Mouse (Mus musculus) gastrocnemius, postnatal 10 days (tissue): Measurements from ENCODE around the gene Bhlhb9. TPM values are rescaled to one million over a fixed set of nuclear protein-coding genes. Genes with fewer than 3 reads are reported as not detected.
"Not testable (repeated sequence)": the region's sequence is repeated elsewhere in the genome, so short reads cannot be mapped to it uniquely, and the experiment has no call there.

Experiments
- DNase-seq: peaks from one replicate; pipeline ENCODE4 v3.0.0; 2021; ENCODE audit warnings: mixed read lengths
- long read RNA-seq, 2 experiments: library from polyadenylated mRNA; stranded (forward); transcript quantifications; one replicate each; pipeline ENCODE4 v2.0.0; 2021
- total RNA-seq, 2 experiments: library from RNA; stranded (reverse); gene quantifications; 2 replicates each; pipeline ENCODE4 v1.2.3; 2021

Gene Bhlhb9
- total RNA-seq, result 10 to 100 TPM; 18.7 to 21.9 TPM
- long read RNA-seq, experiment 1, transcript Bhlhb9-204 (5 exons, 2,812 nt), result major isoform, 32 of 48 reads
- long read RNA-seq, experiment 1, partial matches to known transcripts, result 3 of 48 reads
- long read RNA-seq, experiment 1, other reads (novel, unspliced or antisense), result 9 of 48 reads
- long read RNA-seq, experiment 2, transcript Bhlhb9-201 (5 exons, 2,823 nt), result minor isoform, 5 of 37 reads
- long read RNA-seq, experiment 2, transcript Bhlhb9-204 (5 exons, 2,812 nt), result major isoform, 28 of 37 reads
- long read RNA-seq, experiment 2, partial matches to known transcripts, result 0 of 37 reads
- long read RNA-seq, experiment 2, other reads (novel, unspliced or antisense), result 4 of 37 reads

DNA sequence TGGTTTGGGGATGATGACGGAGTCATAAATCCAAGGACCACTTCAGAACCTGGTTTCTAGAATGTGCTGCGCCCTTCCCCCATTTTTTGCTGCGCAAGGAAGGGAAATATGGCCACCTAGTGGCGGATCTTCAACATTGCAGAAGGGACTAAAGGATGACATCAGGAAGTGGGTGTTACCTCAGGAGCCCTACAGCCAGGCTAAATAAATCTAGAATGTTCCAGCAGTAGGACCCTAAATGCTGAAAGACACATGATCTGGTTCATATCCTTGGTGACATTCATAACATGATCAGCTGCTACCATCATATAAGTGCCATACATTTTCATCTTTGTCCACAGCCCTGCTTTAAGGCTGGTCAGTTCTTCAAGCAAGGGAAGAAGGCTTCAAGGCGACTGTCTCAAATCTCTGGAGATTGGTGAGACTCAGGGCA lies at the start of gene Bhlhb9:
TSS of gene Bhlhb9 (plus strand) at position 383 of the 433 bp plus-strand sequence.
- peak; percentile 23 for DNase-seq

DNA sequence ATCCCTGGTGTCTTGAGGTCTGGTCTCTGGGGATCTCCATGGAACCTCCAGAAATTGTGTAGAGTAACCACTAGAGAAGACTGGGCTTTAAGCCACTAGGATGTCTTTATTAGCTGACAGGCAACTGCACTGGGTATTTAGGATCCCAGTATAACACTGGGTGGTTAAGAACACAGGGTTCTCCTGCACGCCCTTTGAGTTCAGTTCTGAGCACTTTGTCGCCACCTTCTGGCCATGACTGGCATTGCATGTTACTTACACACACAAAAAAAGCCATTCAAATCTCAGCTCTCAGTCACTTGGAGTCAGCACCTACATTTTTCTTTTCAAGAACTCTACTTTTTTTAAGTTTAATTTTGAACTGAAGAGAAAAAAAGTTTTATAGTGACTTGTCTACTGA lies 44.6 kb upstream of the Bhlhb9 start:
- DNase-seq, result peak; percentile 72

DNA sequence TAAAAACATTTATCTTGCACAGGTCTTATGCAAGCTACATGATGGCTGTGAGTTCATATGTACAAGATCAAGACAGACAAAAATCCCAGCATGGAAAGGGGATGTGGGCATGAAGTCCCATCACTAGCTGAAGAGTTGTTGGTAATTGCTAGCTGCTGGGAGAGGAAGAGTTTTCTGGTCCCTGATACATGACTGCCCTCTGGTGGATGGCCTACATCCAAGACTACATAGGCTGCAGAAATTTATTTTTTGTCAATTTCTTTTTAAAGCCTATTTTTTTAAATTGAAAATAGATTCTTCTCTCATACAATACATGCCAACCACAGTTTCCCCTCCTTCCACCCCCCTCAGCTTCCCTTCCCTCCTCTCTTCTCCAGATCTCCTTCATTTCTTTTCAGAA lies 35.7 kb upstream of the Bhlhb9 start:
- DNase-seq, result peak; percentile 21

DNA sequence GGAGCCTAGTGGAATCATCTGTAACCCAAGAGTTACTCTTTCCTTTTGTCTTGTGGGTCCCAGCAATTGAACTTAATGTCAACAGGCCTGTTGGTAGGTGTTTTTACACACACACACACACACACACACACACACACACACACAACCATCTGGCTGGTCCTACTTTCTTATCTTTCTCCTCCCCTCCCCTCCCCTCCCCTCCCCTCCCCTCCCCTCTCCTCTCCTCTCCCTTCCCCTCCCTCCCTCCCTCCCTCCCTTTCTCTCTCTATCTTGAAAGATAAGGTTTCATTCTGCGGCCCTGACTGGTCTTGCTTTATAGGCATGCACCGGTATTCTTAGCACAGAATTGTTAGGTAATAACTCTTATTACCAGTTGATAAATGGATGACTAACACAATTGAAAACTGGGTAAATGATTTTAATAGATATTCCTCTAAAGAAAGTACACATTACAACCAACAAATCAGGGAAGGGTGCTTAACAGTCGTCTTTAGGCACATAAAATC lies 29.3 kb upstream of the Bhlhb9 start:
- DNase-seq, result no peak

DNA sequence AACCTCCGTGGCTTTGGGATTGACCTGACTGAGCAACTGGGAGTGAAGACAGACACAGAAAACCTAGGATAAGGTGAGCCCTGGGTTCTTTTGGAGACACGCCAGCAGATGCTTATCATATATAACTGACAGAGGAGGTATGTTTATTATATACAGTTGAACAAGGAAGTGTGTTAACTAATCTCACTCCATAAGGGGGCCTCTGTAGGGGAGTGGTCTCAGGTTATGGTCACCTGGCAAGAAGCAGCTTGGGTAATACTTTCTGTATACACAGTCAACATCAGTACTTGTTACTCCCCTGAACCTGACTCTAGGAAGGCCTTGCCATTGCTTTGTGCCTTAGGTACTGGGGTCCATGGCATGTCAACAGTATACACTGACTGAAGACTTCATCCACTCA lies 28.8 kb upstream of the Bhlhb9 start:
- DNase-seq, result no peak

DNA sequence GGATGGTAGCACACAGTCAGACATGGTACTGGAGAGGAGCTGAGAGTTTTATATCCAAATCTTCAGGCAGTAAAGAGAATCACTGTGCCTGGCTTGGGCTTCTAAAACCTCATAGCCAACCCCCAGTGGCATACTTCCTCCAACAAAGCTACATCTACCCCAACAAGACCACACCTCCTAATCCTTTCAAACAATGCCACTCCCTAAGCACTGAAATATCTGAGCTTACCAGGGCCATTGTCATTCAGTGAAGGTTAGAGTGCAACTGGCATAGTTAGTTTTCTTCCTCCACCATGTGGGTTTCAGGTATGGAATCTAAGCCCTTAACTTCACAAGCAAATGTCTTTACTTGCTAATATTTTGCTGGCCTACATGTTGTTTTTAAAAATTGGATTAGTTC lies 5.9 kb upstream of the Bhlhb9 start:
- no peak for DNase-seq

DNA sequence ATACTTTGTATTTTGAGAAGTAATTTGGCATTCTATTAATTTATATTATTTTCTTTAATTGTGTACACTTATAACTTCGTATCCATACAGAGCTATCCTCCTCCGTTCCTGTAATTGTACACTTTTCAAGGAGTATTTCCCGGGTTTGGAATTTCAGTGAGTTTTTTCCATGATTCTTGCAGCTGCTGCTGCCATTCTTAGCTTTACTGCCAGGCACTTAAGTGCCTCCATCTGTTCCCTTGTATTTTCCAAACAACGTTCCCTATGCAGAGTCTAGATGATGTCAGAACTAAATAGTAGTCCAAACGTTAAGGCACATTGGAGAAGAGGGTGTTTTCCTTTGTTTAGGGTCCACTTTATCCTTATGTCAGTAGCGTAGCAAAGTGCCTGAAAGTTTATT lies 5.1 kb upstream of the Bhlhb9 start:
- DNase-seq, result no peak

DNA sequence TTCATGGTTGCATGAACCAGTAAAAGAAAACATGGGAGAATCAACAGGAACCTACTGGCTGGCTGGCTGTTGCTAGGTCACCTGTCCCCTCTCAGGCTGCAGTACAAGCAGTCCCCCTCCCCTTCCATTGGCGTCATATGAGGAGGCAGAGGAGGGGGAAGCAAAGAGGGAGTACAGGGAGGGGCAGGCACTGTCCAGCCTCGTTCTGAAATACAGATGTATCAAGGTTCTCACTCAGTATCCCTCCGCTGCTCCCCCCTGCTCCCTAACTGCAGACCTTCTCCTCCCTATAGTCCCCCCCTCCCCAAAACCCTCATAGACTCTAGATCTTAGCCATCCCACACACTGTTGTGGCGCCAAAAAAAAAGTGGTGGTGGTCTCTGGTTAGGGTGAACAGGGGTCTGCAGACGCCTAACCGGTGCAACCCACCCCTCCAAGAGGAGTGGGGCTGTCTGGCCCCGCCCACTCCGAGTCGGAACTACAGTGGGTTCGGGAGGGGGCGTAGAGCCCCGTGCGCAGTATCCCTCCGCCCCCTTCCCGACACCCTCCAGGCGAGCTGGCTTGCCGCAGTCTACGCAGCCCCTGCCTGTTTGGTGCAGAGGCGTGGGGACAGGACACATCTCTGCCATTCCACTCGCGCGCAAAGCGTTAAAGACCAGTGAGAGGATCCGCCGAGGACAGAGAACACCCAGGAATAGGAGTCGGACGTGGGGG lies 1.6 kb upstream of the Bhlhb9 start:
- peak; percentile 27 for DNase-seq

DNA sequence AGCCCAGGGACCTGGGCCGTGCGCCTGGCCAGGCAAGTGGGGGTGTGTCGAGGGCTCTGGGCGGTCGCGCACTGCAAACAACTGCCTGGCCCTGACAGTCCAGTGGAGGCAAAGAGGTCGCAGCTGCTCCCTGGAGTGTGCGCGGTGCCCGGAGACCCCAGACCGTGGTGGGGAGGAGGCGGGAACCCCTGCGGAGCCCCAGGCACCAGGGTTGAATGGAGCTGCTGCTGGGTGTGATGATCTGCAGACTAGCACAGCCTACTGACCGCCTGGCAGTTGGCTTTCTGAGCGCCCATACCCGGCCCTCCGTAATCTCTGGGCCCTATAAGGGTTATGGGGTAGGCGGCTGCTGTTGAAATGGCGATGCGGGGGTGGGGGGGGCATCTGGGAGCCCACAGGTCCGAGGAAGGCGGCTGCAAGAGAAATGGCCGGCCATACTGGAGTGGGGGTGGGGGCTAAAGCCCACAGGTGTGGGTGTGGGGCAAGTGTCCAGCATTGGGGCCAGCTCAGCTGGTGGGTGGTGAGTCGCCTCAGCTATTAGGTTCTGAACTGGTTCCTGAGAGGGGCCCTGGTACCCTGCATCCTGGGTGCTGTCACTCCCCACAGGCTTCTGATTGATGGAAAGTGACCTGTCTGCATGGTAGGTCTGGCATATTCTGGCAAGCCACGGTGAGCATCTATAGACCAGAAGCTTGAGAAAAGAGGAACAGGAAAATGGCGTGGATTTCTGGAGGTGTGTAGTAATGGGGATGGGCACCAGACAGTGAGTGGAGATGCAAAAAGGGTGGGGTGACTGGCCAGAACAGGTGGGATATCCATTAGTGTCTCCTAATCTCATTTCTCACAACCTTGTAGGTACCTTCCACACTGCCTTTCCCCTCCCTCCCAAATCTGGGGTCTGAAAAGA lies 836 bp upstream of the Bhlhb9 start:
- DNase-seq, result not testable (repeated sequence)

DNA sequence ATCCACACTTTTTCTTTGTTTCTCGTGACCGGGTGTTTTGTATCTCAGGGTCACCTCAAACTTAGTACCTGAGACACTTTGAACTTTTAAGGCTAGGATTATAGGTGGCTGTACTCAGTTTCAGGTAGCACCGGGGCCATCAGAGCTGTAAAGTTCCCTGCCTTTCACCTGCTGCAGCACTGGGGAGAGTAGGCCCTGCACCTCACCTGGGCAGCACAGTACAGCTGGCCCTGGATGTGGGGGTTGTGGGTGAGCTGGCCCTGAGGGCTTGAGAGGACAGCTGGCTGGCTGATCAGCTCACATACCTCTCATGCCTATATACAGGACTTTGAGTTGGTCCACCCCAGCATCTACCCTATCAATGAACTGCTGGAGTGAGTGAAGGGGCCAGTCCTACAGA lies 6.8 kb downstream of the Bhlhb9 start:
- no peak for DNase-seq

DNA sequence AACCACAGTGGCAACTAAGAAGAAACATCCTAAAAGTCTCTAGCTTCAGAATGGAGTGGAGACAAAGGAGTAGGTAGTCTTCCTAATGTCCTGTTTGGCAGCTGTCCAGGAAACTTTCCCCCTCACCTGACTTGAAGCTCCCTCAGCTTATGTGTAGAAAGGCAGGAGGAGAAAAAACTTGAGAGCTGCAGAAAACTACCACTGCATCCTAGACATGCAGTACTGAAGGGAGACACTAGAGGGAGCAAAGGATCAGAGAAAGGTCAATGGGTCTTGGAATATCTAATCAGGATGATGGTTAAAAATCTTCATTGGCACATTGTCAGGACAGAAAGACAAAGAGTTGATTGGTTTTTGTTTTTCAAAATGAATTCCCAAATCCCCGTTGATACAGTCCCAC lies 8.4 kb downstream of the Bhlhb9 start:
- DNase-seq, result peak; percentile 11

DNA sequence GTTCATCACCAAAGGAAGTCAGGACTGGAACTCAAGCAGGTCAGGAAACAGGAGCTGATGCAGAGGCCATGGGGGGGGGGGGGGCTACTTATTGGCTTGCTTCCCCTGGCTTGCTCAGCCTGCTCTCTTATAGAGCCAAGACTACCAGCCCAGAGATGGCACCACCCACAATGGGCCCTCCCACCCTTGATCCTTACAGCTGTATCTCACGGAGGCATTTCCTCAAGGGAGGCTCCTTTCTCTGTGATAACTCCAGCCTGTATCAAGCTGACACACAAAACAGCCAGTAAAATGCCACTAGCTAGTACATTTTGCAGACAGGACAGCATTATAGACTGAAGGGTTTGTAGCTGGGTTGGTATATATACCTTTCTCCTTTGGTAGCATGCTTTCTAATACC lies 38.5 kb downstream of the Bhlhb9 start:
- DNase-seq, result not testable (repeated sequence)

DNA sequence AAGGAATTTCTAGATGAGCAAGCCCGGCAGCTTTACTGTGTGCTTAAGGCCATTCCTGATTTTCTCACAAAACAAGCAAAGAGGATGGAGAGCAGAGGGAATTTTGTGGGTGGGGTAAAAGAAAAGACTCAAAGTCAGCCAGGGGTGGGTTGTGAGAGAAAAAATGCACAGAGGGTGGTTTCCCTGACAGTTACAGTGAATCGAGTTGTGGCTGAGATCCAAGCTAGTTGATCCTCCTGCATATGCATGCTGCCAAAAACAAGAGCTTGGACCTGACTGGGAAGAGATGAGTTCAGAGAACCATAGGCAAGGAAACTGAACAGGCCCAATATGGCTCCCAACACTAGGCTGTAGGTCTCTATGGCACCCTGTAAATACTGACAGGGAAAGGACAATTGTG lies 40.5 kb downstream of the Bhlhb9 start:
- no peak for DNase-seq

DNA sequence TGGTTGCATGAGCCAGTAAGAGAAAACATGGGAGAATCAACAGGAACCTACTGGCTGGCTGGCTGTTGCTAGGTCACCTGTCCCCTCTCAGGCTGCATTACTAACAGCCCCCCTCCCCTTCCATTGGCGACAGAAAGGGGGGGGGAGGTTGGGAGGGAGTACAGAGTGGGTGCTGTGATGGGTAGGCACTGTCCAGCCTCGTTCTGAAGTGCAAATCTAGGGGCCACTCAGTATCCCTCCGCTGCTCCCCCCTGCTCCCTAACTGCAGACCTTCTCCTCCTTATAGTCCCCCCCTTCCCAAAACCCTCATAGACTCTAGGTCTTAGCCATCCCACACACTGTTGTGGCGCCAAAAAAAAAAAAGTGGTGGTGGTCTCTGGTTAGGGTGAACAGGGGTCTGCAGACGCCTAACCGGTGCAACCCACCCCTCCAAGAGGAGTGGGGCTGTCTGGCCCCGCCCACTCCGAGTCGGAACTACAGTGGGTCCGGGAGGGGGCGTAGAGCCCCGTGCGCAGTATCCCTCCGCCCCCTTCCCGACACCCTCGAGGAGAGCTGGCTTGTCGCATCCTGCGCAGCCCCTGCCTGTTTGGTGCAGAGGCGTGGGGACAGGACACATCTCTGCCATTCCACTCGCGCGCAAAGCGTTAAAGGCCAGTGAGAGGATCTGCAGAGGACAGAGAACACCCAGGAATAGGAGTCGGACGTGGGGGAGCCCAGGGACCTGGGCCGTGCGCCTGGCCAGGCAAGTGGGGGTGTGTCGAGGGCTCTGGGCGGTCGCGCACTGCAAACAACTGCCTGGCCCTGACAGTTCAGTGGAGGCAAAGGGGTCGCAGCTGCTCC lies 41.3 kb downstream of the Bhlhb9 start, which contains the start of gene Gprasp2:
TSS of gene Gprasp2 (plus strand) at position 514 of the 840 bp plus-strand sequence.
- DNase-seq, result peak; percentile 6

DNA sequence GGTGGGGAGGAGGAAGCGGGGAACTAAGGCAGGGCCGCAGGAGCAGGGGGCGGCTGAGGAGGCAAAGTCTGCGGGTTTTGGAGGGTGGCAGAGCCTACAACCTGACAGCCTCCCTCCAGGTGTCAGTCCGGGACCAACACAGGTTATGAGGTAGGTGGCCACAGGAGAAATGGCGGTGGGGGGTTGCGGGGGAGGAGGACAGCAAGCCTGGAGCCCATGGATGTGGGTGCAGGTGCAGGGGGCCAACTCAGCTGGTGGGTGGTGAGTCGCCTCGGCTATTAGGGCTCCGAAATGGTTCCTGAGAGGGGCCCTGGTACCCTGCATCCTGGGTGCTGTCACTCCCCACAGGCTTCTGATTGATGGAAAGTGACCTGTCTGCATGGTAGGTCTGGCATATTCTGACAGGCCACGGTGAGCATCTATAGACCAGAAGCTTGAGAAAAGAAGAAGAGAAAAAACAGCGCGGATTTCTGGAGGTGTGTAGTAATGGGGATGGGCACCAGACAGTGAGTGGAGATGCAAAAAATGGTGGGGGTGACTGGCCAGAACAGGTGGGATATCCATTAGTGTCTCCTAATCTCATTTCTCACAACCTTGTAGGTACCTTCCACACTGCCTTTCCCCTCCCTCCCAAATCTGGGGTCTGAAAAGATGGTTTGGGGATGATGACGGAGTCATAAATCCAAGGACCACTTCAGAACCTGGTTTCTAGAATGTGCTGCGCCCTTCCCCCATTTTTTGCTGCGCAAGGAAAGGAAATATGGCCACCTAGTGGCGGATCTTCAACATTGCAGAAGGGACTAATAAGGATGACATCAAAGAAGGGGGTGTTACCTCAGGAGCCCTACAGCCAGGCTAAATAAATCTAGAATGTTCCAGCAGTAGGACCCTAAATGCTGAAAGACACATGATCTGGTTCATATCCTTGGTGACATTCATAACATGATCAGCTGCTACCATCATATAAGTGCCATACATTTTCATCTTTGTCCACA lies 42.3 kb downstream of the Bhlhb9 start:
- peak; percentile 7 for DNase-seq

DNA sequence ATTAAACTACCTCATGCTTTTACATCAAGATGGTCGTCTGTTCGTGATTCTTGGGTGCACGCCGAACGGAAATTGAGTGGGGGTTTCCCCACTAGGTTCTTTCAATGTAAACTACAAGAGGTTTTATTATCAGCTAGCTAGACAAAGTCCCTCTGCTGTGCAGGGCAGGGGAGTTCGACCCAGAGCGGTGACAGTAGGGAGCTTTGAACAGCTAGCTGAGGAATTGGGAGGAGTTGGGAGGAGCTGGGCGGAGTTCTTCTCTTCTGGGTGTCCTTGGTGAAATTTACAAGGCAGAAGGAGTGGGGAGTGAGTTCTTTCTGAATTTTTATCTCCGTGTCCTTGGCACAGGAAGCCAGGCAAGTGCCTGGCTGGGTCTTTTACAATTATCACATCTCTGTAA lies 69.4 kb downstream of the Bhlhb9 start:
- not testable (repeated sequence) for DNase-seq

DNA sequence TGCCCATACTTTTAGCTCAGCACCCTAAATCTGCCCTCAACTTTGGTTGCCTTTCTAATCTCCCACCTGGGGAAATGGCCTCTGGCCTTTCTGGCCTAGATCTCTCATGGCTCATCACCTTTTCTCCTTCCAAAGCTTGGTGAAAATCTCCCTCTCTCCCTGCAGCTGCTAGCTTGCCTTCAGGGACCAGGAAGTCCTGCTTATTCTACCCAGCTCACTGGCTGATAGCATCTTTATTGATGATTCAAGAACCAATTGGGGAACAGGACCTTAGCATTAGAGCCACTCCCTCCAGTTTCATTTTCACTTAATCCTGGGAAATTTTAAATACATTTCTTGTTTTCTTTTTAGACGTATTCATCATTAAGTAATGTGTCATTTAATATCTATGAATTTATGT lies 79.3 kb downstream of the Bhlhb9 start:
- no peak for DNase-seq

DNA sequence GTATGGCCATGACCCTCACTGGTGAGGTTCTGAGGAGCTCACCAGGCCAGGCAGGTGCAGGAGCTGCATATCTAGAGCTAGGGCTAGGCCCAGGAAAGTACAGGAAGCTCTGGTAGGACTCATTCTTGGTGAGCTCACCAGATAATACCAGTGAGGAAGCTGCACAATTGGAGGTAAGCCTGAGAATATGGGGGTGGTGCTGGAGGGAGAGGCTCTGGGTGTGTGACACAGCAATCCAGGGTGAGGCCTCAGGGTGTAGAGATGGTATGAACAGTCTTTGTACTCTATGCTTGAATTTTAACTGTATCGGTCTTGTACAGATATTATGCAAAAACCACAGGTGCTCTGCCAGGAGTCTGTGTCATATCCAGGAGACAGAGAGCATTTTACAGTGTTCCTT lies 82.2 kb downstream of the Bhlhb9 start:
- DNase-seq, result no peak

DNA sequence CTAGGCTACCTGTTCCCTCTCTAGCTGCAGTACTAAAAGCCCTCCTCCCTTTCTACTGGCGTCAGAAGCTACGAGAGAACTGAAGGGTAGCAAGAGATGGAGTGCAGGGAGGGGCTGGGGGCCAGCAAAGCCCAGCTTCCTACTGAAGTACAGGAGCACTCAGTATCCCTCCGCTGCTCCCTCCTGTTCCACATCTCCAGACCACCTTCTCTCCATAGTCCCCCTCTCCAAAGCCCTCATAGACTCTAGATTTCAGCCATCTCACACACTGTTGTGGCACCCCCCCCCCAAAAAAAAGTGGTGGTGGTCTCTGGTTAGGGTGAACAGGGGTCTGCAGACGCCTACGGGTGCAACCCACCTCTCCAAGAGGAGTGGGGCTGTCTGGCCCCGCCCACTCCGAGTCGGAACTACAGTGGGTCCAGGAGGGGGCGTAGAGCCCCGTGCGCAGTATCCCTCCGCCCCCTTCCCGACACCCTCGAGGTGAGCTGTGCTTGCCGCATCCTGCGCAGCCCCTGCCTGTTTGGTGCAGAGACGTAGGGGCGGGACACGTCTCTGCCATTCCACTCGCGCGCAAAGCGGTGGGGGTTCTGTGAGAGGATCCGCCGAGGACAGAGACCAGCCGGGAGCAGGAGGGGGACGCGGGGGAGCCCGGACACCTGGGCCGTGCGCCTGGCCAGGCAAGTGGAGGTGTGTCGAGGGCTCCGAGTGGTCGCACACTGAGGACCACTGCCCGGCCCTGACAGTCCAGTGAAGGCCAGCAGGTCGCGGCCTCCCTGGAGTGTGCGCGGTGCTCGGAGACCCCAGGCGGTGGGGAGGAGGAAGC lies 88.2 kb downstream of the Bhlhb9 start:
- DNase-seq, result peak; percentile 38
